Mouse (Mus musculus) MEL (cell line): ENCODE results near the gene Olfr651. TPM values are rescaled to one million over a fixed set of nuclear protein-coding genes. Genes with fewer than 3 reads are reported as not detected.

Source experiments
- BHLHE40 ChIP-seq: IDR thresholded peaks from 2 replicates; pipeline ENCODE4 v1.6.1; 2012; ENCODE audit warnings: low read depth, mild to moderate bottlenecking, inconsistent platforms, low read length, improper control_type of control experiment, borderline replicate concordance
- CHD1 ChIP-seq: IDR thresholded peaks from 2 replicates; pipeline ENCODE4 v1.6.1; 2012; ENCODE audit warnings: low read depth, mild to moderate bottlenecking, inconsistent platforms, low read length, improper control_type of control experiment
- CHD2 ChIP-seq: IDR thresholded peaks from 2 replicates; pipeline ENCODE4 v1.6.1; 2011; ENCODE audit warnings: low read length, improper control_type of control experiment
- E2F4 ChIP-seq: IDR thresholded peaks from 2 replicates; pipeline ENCODE4 v1.6.1; 2011; ENCODE audit warnings: low read depth, low read length, improper control_type of control experiment, borderline replicate concordance
- EP300 ChIP-seq, 2 experiments: IDR thresholded peaks; 2 replicates each; pipeline ENCODE4 v1.6.1; 2011; ENCODE audit warnings: improper control_type of control experiment in 2 of 2, low read length in 2 of 2, low read depth in 1 of 2, mild to moderate bottlenecking in 1 of 2
- GATA1 ChIP-seq: IDR thresholded peaks from 2 replicates; pipeline ENCODE4 v1.6.1; 2011; ENCODE audit warnings: low read depth, low read length, improper control_type of control experiment
- HCFC1 ChIP-seq: IDR thresholded peaks from 2 replicates; pipeline ENCODE4 v1.6.1; 2012; ENCODE audit warnings: low read depth, mild to moderate bottlenecking, inconsistent platforms, low read length, improper control_type of control experiment, moderate library complexity
- JUND ChIP-seq: IDR thresholded peaks from 2 replicates; pipeline ENCODE4 v1.6.1; 2011; ENCODE audit warnings: low read depth, mild to moderate bottlenecking, improper control_type of control experiment, low read length
- KAT2A ChIP-seq: conservative IDR thresholded peaks from 2 replicates; pipeline ENCODE4 v1.6.1; 2012; ENCODE audit warnings: low read depth, low read length, improper control_type of control experiment, inconsistent platforms
- MAZ ChIP-seq: IDR thresholded peaks from 2 replicates; pipeline ENCODE4 v1.6.1; 2012; ENCODE audit warnings: low read depth, mild to moderate bottlenecking, inconsistent platforms, low read length, improper control_type of control experiment
- MEF2A ChIP-seq: IDR thresholded peaks from 2 replicates; pipeline ENCODE4 v1.6.1; 2014; ENCODE audit warnings: low read depth, mild to moderate bottlenecking, inconsistent platforms, low read length, improper control_type of control experiment; ENCODE audit not compliant: poor library complexity, insufficient replicate concordance, severe bottlenecking; ENCODE audit errors: extremely low read depth
- MXI1 ChIP-seq: IDR thresholded peaks from 2 replicates; pipeline ENCODE4 v1.6.1; 2011; ENCODE audit warnings: mild to moderate bottlenecking, low read depth, low read length, improper control_type of control experiment
- NRF1 ChIP-seq: IDR thresholded peaks from 2 replicates; pipeline ENCODE4 v1.6.1; 2014; ENCODE audit warnings: low read depth, mild to moderate bottlenecking, inconsistent platforms, low read length, improper control_type of control experiment, moderate library complexity; ENCODE audit not compliant: poor library complexity, insufficient read depth, severe bottlenecking
- POLR2AphosphoS5 ChIP-seq: IDR thresholded peaks from 2 replicates; pipeline ENCODE4 v1.6.1; 2012; ENCODE audit warnings: low read depth, borderline replicate concordance, mild to moderate bottlenecking, inconsistent platforms, low read length, moderate library complexity, mixed read lengths
- SMC3 ChIP-seq: IDR thresholded peaks from 2 replicates; pipeline ENCODE4 v1.6.1; 2011; ENCODE audit warnings: low read depth, low read length, improper control_type of control experiment
- TAL1 ChIP-seq: IDR thresholded peaks from 2 replicates; pipeline ENCODE4 v1.6.1; 2012; ENCODE audit warnings: mild to moderate bottlenecking, inconsistent platforms, low read length, moderate library complexity, mixed read lengths
- TCF12 ChIP-seq: IDR thresholded peaks from 2 replicates; pipeline ENCODE4 v1.6.1; 2014; ENCODE audit warnings: low read depth, mild to moderate bottlenecking, inconsistent platforms, low read length, improper control_type of control experiment, moderate library complexity
- USF1 ChIP-seq: IDR thresholded peaks from 2 replicates; pipeline ENCODE4 v1.6.1; 2014; ENCODE audit warnings: low read depth, mild to moderate bottlenecking, inconsistent platforms, low read length, improper control_type of control experiment, moderate library complexity
- ZC3H11A ChIP-seq: IDR thresholded peaks from 2 replicates; pipeline ENCODE4 v1.6.1; 2012; ENCODE audit warnings: low read depth, mild to moderate bottlenecking, inconsistent platforms, low read length, improper control_type of control experiment
- ZMIZ1 ChIP-seq: IDR thresholded peaks from 2 replicates; pipeline ENCODE4 v1.6.1; 2012; ENCODE audit warnings: low read depth, mild to moderate bottlenecking, inconsistent platforms, low read length, improper control_type of control experiment, moderate library complexity
- ZNF384 ChIP-seq: IDR thresholded peaks from 2 replicates; pipeline ENCODE4 v1.6.1; 2012; ENCODE audit warnings: low read depth, mild to moderate bottlenecking, inconsistent platforms, low read length, improper control_type of control experiment
- polyA plus RNA-seq, 2 experiments: library from polyadenylated mRNA; stranded (reverse) in 1 of 2; unstranded in 1 of 2; fragments of >175 nt in 1 of 2; fragments of >200 nt in 1 of 2; gene quantifications; 2 replicates each; pipeline versions ENCODE4 v1.2.1 to v1.2.4; 2012; ENCODE audit warnings: low replicate concordance in 2 of 2, low read depth in 1 of 2; ENCODE audit not compliant: insufficient read length in 2 of 2, insufficient read depth in 1 of 2, missing spikeins in 1 of 2
- total RNA-seq: library from RNA; depleted of rRNA; stranded (reverse); fragments of 300-350 nt; gene quantifications from 2 replicates; pipeline ENCODE4 v1.2.3, GENCODE M21; 2012; rRNA removed

The Olfr651 gene
- total and polyA plus RNA-seq, 3 experiments, result not detected

DNA sequence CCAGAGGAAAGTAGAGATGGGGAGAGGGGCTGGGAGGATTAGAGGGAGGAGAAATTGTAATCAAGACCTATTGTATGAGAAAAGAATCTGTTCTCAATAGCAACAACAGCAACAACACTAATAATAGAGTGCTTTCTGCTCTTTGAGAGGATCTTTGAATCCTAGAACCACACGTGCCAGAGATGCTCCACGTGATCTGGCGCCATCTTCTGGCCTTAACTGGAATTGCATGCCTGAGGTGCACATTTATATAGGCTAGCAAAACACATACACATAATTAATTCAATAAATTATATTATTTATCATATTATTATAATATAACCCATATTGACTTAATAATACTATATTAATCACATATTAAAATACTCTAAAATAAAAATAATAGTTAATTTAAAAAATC, 53.2 kb downstream of the Olfr651 start (continued):
- TF ChIP-seq GATA1 (no peak), ZNF384 (no peak), POLR2AphosphoS5 (no peak), BHLHE40 (peak; percentile 84), ZMIZ1 (no peak), ZC3H11A (peak; percentile 61), MXI1 (no peak), USF1 (peak; percentile 45; the same call in 1 of the 2 replicates), KAT2A (no peak), CHD2 (no peak), TCF12 (no peak), MAZ (no peak), NRF1 (no peak), SMC3 (peak; percentile 77), CHD1 (no peak), HCFC1 (no peak), MEF2A (no peak), E2F4 (no peak), JUND (no peak), EP300 (IDR thresholded peaks at IDR 0.05; ENCODE audit: low read depth in 1 of 2, low read length in 2 of 2) (no peak), TAL1 (no peak)

Other genes with a start within 250 kb of the Olfr651 start
- gene Trim12a, start 234.7 kb upstream of the Olfr651 start, total RNA-seq, result not detected in 2 replicates
- under 1 TPM in 1 of 2 experiments, not detected in 1; 0.14 TPM for gene Trim12a, start 234.7 kb upstream of the Olfr651 start, polyA plus RNA-seq
- gene Trim34b, start 220.7 kb upstream of the Olfr651 start, total RNA-seq, result 0.42 and 0.69 TPM in 2 replicates
- gene Trim34b, start 220.7 kb upstream of the Olfr651 start, polyA plus RNA-seq, result under 1 TPM in 1 of 2 experiments, not detected in 1; 0.74 TPM
- 4.8 and 5.0 TPM in 2 replicates for gene Trim12c, start 196.8 kb upstream of the Olfr651 start, total RNA-seq
- gene Trim12c, start 196.8 kb upstream of the Olfr651 start, polyA plus RNA-seq, result 1 to 10 TPM in 1 of 2 experiments, not detected in 1; 6.9 TPM
- gene Trim30b, start 180.2 kb upstream of the Olfr651 start, total RNA-seq, result not detected in 2 replicates
- gene Trim30b, start 180.2 kb upstream of the Olfr651 start, polyA plus RNA-seq, result under 1 TPM in 1 of 2 experiments, not detected in 1; 0.04 TPM
- 0.12 and 0.13 TPM in 2 replicates for gene Trim30c, start 149.3 kb upstream of the Olfr651 start, total RNA-seq
- gene Trim30c, start 149.3 kb upstream of the Olfr651 start, polyA plus RNA-seq, result not detected
- gene Trim30a, start 84.9 kb upstream of the Olfr651 start, total RNA-seq, result 1.1 and 1.7 TPM in 2 replicates
- under 1 TPM in 1 of 2 experiments, not detected in 1; 0.45 TPM for gene Trim30a, start 84.9 kb upstream of the Olfr651 start, polyA plus RNA-seq
- gene Trim30d, start 42.3 kb upstream of the Olfr651 start, total RNA-seq, result not detected in 2 replicates
- gene Trim30d, start 42.3 kb upstream of the Olfr651 start, polyA plus RNA-seq, result not detected
- gene Olfr652, start 10.8 kb downstream of the Olfr651 start, total RNA-seq, result not detected in 2 replicates
- not detected for gene Olfr652, start 10.8 kb downstream of the Olfr651 start, polyA plus RNA-seq
- not detected in 2 replicates for gene Olfr653, start 27.2 kb downstream of the Olfr651 start, total RNA-seq
- not detected for gene Olfr653, start 27.2 kb downstream of the Olfr651 start, polyA plus RNA-seq
- gene Olfr654, start 36.9 kb downstream of the Olfr651 start, total RNA-seq, result not detected in 2 replicates
- not detected for gene Olfr654, start 36.9 kb downstream of the Olfr651 start, polyA plus RNA-seq
- not detected in 2 replicates for gene Olfr655, start 51.6 kb downstream of the Olfr651 start, total RNA-seq
- gene Olfr655, start 51.6 kb downstream of the Olfr651 start, polyA plus RNA-seq, result 1 to 10 TPM in 1 of 2 experiments, not detected in 1; 1.3 TPM
- not detected in 2 replicates for gene Olfr656, start 63.8 kb downstream of the Olfr651 start, total RNA-seq
- not detected for gene Olfr656, start 63.8 kb downstream of the Olfr651 start, polyA plus RNA-seq
- gene Olfr657, start 74.7 kb downstream of the Olfr651 start, total RNA-seq, result not detected in 2 replicates
- not detected for gene Olfr657, start 74.7 kb downstream of the Olfr651 start, polyA plus RNA-seq
- gene Olfr658, start 97.2 kb downstream of the Olfr651 start, total RNA-seq, result not detected in 2 replicates
- gene Olfr658, start 97.2 kb downstream of the Olfr651 start, polyA plus RNA-seq, result not detected
- gene Olfr659, start 116.6 kb downstream of the Olfr651 start, total RNA-seq, result not detected in 2 replicates
- gene Olfr659, start 116.6 kb downstream of the Olfr651 start, polyA plus RNA-seq, result not detected
- gene Olfr661, start 136.4 kb downstream of the Olfr651 start, total RNA-seq, result not detected in 2 replicates
- gene Olfr661, start 136.4 kb downstream of the Olfr651 start, polyA plus RNA-seq, result not detected
- not detected in 2 replicates for gene Usp17le, start 227.3 kb downstream of the Olfr651 start, total RNA-seq
- not detected for gene Usp17le, start 227.3 kb downstream of the Olfr651 start, polyA plus RNA-seq